Mouse (Mus musculus): ENCODE measurements around the gene Plxnb2.

Gene Plxnb2

DNA sequence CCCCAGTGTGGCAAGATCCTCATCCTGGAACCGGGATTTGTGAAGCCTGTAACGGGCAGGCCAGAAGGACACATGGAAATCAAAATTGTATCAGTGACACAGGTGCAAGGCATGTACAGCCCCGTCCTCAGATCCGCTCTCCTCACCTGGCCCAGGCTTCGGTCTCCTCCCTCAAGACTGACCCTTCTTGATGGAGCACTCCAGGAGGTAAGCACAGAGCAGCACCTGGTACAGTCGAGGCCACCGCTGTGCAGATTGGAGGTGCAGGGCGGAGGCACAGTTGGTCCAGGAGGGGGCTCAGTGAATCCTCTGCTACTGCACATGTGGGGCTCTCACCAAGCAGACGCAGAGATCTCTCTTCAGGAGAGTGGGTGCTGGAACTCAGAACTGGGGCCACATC lies 55.2 kb downstream of the Plxnb2 start:
- DNase-seq = no peak

- DNase-seq = no peak
Observed at GRCm38 (mm10) chr15:89124312-89124711, 56.3 kb downstream of the Plxnb2 start.

DNA sequence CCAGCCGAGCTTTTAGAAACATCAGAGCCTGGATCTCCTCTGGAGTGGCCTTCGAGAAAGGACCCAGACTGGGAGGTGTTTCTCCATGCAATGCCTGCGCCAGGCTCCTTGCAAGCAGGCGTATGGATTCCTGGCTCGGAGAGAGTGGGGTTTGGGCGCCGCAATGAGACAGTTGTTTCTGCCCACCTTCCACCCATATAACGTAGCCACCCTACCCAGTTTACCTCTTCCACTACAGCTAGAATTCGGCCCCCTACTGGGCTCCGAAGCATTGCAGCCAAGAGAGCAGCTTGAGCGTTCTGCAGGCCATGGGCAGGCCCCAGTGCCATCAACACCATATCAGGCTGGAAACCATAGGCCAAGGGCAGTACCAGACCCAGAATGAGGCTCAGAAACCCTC lies 57.0 kb downstream of the Plxnb2 start:
- DNase-seq = no peak

DNA sequence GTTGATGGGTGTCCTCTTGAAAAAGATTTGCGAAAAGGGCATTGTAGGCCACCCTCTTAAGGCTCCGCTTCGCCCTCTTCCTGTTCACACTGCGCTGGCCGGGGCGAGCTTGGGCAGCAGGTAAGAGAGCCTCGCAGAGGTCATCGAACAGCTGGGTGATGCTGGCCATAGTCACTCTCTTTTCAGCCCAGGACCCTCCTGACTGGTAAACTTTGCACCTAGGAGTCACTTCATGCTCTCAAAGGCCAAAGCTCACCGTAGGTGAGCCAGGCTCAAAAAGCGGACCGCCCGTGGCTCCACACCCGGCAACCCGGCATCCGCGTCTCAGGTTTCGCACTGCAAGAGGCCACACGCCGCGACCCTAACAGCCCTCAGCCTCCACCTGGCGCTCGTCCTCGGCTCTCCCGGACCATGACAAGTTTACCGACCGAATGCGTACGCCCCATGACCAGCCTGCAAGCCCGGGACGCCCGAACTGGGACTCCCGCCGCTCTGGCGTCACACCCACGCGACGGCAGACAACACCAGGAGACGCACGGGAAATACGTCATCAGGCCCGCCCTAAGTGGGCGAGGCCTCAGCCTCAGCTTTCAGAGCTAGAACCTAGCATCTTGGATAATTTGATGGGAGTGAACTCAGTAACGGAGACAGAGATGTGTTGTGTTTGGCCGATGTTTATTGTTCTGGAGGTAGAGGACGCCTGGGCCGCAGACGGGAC lies 57.8 kb downstream of the Plxnb2 start, which contains the start of gene Tubgcp6:
Tubgcp6 (minus strand) TSS at position 464 of the 718 bp plus-strand sequence.
- peak; percentile 96 for DNase-seq

DNA sequence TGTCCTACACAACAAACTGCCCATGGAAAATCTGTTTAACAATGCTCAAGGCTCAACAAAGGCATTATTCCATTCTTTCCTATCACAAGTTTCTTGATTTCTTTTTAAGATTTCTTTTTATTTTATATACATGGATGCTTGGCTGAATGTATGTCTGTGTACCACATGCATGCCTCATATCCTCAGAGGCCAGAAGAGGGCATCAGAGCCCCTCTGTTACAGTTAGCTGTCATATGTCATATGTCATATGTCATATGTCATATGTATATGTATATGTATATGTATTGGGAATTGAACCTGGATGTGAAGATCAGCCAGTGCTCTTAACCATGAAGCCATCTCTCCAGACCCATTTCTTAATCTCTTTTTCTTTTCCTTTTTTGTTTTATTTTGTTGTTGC lies 62.6 kb downstream of the Plxnb2 start:
- DNase-seq = no peak

DNA sequence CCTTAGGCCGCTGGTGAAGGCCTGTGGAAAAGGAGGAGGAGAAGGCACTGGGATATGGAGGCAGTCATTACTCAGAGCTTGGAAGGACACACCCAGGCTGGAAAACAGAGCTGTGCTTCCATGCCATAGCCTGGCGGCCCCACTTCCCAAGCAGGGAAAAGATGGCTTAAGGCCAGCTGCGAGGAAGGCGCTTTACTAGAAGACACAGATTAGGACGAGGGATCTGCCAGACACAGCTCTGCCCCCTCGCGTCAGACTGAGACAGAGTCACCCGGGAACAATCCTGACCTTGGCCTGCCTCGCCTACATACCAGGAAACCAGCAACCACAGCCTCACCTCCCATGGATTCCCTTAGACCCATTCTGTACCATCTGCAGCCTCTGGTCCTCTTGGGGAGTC lies 70.4 kb downstream of the Plxnb2 start:
- DNase-seq = no peak

DNA sequence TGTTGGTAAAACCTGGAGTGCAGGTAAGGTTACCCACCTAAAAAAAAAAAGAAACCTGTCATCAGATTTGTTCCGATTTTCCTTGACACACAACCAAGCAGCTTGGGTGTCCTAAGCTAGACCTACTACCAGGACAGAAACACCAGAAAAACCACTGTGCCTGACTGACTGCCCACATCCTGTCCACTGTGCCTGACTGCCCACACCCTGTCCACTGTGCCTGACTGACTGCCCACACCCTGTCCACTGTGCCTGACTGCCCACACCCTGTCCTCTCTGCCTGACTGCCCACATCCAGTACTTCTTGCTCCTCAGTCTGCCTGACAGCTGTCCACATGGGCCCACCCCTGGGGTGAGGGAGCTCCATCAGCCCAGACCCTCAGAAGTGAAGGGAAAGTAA lies 73.6 kb downstream of the Plxnb2 start:
- no peak for DNase-seq

DNA sequence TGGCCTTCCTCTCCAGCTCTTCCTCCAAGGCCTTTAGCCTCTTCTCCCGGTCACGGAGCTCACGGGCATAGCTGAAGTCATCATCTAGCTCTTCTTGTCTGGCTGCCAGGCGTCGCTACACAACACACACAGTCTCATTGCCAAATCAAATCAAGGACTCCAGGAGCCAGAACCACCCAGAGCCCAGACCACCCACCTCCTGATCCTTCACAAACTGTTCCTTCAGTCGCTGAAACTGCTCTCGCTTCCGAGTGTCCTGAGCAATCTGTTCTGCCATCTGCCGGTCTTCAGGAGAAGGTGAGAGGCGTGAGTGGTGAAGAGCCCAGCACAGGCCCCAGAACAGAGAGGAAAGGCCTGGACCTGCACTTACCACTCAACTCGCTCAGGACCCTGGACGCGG lies 74.5 kb downstream of the Plxnb2 start:
- no peak for DNase-seq

All from kidney, adult 9 months (tissue).